Mouse (Mus musculus): ENCODE results near the gene Kap. TPM values are rescaled to one million over a fixed set of nuclear protein-coding genes. Genes with fewer than 3 reads are reported as not detected.
A peak's percentile ranks its signal among the peaks of the same experiment; 100 is the strongest.
"Not testable (repeated sequence)": the region's sequence is repeated elsewhere in the genome, so short reads cannot be mapped to it uniquely, and the experiment has no call there.

The Kap gene
- total RNA-seq (2021) = 1 to 10 TPM in 1 of 2 experiments, not detected in 1; 4.4 TPM
- polyA plus RNA-seq (2012; rRNA removed) = not detected in 2 replicates
- long read RNA-seq, partial matches to known transcripts = 0 of 1 reads
- long read RNA-seq, other reads (novel, unspliced or antisense) = 0 of 1 reads

GRCm38 (mm10) chr6:133853526-133853925 lies at the start of gene Kap:
Gene Kap (minus strand): TSS chr6:133853762.
- no peak for DNase-seq

DNA sequence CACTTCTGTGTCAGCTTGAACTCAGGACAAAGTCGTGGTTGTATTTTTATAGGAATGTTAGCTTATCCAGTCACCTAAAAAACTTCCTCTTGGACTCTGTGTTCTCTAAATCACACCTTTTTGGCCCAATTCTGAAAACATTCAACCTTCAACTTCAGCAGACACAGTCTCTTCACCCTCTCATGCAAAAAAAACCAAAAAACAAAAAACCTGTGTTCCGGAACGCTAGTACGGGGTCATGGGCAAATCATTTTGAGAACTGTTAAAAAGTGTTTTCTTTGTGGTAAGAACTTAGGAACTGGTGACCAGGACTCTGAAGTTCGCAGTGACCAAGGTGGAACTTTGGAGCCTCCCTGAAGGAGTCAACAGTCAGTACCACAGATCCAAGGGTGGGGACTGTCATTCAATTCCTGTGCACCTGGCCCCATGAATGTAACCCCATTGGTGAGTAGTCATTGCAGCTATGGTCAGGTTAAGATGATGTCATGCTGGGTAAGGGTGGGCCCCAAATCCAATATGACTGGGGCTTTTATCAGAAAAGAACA lies 32.4 kb upstream of the Kap start:
- DNase-seq = no peak

DNA sequence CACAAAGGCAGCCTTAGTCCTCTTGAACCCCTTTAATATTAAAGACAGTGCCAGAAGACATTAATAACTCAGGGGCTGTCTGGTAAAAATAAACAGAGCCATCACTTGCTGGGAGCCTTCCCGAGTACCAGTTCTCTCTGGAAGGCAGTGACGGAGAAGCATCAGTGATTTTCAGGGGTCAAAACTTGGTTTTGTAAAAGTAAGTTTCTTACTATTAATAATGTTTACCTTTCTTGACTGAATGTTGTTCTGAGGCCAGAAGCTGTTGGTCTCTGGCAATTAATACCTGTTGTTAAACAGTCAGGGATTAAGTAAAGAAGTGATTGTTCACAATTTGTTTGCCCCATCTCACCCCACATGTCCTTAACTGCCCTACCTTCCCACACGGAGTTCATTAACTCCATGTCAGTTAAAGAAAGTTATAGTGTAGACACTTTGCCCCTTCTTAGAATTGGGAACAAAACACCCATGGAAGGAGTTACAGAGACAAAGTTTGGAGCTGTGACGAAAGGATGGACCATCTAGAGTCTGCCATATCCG lies 30.0 kb upstream of the Kap start:
- DNase-seq = no peak

DNA sequence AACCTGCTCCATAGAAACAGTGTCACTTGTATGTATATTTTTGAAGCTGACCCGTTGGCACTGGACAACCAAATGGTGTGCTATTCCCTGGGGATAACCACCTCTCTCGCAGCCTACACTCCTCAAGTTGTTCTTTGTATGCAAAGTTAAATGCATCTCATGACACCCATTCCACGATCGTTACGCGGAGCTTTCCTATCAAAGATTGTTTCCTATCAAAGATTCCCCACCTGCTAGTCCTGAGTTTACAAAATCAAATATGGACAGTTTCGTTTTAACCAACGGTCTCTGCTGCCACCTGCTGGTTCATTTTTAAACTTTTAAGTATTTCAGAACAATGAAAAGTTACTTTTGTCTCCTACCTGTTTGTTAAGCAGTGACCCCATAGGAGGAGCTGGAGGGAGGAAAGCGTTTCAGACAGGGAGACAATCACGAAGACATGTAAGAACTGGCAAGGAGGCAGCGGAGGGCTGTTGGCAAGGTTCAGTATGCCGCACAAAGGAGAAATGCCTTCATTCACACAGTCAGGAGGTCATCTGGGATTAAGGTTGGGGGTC lies 22.4 kb upstream of the Kap start:
- DNase-seq = peak; percentile 16

DNA sequence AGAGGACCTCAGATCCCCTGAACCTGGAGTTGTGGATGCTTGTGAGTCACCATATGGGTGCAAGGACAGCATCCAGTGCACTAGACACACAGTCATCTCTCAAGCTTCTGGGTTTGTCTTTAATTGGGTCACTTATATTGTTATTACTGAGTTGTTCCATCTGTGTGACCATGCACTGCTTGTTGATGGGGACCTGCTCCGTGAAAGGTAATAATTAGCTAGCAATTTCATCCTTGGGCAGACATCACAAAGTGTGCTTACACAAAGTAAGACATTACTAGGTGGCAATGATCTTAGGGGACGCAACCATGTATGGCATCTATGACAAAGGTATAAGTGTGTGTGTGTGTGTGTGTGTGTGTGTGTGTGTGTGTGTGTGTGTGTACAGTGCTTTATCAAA lies 19.1 kb upstream of the Kap start:
- no peak for DNase-seq

DNA sequence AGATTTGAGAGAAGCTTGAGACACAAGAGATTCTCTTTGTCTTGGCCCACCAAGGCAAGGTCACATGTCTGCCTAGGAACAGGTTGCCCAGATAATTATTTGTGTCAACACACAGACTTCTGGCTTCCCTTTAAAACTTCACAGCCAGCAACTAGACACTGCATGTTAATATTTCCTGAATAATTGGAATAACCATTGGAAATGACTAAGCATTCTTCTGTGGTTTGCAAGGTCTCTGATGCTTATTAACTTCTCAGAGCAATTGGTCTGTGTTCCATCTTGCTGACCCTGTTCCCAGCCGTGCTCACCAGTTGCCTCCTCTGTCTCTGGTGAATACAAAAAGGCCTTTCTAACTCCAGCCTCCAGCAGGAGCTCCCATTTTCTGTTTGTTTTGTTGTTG lies 17.6 kb upstream of the Kap start:
- DNase-seq = no peak

DNA sequence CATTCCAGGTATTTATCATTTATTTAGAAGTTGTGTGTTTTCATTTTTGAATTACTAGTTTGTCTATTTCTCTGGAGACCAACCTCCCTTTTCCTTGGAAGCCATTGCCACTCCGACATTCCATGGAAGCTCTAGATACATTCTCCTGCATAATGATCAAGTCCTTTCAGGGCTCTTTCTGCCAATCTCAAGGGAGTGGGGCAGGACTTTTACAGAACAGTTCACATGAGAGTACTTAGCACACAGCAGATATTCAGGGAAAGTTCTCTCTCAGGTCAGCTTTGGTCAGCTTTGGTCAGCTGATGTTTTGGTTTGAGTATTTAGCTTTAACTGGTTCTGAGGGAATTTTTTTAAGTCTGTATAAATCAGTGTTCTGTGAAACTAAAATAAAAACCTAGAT lies 14.8 kb upstream of the Kap start:
- no peak for DNase-seq

- no peak for DNase-seq
These were observed 2.3 kb upstream of the Kap start for GRCm38 (mm10) chr6:133855871-133856270.

DNA sequence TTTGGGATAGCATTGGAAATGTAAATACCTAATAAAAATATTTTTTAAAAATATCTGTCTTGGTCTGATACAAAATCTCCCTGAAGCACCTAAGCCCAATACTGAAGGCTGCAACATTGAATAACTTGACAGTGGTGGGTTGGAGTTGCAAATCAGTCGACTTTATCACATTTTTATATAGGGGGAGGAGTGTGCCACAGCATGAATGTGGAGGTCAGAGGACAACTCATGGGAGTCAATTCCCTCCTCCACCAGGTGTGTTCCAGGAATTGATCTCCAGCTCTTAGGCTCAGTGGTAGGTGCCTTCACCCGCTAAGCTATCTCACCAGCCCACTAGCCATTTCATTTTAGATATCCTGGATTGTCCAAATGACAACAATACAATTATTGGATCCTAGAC lies 4.2 kb downstream of the Kap start:
- no peak for DNase-seq

DNA sequence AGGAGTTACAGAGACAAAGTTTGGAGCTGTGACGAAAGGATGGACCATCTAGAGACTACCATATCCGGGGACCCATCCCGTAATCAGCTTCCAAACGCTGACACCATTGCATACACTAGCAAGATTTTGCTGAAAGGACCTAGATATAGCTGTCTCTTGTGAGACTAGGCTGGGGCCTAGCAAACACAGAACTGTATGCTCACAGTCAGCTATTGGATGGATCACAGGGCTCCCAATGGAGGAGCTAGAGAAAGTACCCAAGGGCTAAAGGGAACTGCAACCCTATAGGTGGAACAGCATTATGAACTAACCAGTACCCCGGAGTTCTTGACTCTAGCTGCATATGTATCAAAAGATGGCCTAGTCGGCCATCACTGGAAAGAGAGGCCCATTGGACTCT lies 4.7 kb downstream of the Kap start:
- not testable (repeated sequence) for DNase-seq

- DNase-seq = not testable (repeated sequence)
These were observed 15.1 kb downstream of the Kap start for GRCm38 (mm10) chr6:133838296-133838995.

GRCm38 (mm10) chr6:133812342-133812741 lies 41.2 kb downstream of the Kap start:
- peak; percentile 4 for DNase-seq

Other genes with a start within 250 kb of the Kap start
- 10 to 100 TPM; 33.0 to 60.5 TPM for gene Etv6, start 181.9 kb upstream of the Kap start, total RNA-seq (2021)
- 34.1 and 36.5 TPM in 2 replicates for gene Etv6, start 181.9 kb upstream of the Kap start, polyA plus RNA-seq (2012; rRNA removed)

All from adrenal gland, adult 2 months (tissue).